Mouse (Mus musculus): ENCODE measurements around the gene Scyl2.
"Not testable (repeated sequence)": the region's sequence is repeated elsewhere in the genome, so short reads cannot be mapped to it uniquely, and the experiment has no call there.

Scyl2 gene

DNA sequence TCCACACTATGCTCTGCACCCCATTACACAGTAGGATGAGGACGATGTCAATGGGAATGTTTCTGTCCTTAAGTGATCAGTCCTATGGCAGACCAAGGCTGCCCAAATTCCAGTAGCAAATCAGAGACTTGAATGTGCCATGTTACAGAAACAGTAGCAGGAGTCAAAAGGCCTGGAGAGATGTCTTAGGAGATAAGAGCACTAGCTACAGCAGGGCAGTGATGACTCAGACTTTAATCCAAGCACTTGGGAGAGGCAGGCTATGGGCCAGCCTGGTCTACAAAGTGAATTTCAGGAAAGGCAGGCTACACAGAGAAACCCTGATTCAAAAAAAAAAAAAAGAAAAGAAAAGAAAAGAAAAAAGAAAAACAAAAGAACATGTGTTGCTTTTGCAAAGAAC lies 6.6 kb downstream of the Scyl2 start:
- no peak for DNase-seq (ENCODE audit: low read depth)

DNA sequence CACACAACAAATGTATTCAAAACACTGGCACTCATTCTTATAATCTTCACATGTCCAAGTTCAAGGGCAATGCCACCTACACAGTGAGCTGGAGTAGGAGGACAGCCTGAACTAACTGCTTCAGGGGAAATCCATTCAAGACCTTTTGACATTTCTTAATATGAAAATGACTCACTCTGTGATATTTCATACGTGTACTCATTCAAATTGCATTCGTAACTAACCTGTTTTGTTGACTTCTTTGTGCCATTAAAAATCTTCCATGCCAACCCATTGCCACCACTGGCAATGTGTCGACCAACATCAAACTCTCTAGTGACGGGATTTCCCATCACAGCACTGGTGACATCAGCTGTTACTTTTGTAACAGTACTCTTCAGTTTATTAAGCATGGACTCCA lies 8.0 kb downstream of the Scyl2 start:
- no peak for DNase-seq (ENCODE audit: low read depth)

DNA sequence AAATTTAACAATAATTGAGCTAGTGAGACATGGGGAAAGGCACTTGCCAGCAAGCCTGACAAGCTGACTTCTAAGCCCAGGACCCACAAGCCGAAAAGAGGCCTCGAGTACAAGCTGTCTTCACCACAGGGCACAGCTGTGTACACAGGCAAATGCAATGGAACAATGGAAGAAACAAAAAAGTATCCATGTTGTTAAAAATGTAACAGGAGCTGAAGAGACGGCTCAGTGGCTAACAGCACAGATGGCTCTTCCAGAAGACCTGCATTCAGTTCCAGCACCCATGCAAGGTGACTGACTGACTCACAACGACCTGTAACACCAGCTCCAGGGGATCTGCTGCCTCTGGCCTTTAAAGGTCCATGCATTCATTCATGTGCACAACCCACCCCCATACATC lies 9.5 kb downstream of the Scyl2 start:
- no peak for DNase-seq (ENCODE audit: low read depth)

- not testable (repeated sequence) for DNase-seq (ENCODE audit: low read depth)
These were observed 15.7 kb downstream of the Scyl2 start for GRCm38 (mm10) chr10:89670371-89670770.

DNA sequence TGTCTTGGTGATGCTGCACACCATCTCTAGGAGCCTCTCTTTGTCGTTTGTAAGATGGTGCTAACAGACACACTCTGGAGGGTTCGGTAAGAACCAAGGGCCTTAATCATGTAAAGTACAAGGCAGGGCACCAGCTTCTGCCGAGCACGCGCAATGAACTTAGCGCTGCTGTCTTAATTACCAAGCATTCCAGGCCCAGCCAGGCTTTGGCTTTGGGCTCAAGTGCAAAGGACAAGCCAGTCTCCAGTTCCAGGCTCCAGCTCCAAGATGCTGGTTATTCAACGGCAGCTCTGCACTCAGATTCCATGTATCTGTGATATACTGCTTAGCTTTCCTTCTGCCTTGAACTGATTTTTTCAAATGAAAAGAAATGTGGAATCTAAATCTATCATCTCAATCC lies 18.5 kb downstream of the Scyl2 start:
- DNase-seq (ENCODE audit: low read depth): no peak

- no peak for DNase-seq (ENCODE audit: low read depth)
These were observed 20.4 kb downstream of the Scyl2 start for GRCm38 (mm10) chr10:89665679-89666078.

- DNase-seq (ENCODE audit: low read depth): no peak
These were observed 21.0 kb downstream of the Scyl2 start for GRCm38 (mm10) chr10:89664977-89665645.

- no peak for DNase-seq (ENCODE audit: low read depth)
These were observed 29.7 kb downstream of the Scyl2 start for GRCm38 (mm10) chr10:89656366-89656765.

GRCm38 (mm10) chr10:89652912-89653311 lies 33.2 kb downstream of the Scyl2 start:
- DNase-seq (ENCODE audit: low read depth): no peak

DNA sequence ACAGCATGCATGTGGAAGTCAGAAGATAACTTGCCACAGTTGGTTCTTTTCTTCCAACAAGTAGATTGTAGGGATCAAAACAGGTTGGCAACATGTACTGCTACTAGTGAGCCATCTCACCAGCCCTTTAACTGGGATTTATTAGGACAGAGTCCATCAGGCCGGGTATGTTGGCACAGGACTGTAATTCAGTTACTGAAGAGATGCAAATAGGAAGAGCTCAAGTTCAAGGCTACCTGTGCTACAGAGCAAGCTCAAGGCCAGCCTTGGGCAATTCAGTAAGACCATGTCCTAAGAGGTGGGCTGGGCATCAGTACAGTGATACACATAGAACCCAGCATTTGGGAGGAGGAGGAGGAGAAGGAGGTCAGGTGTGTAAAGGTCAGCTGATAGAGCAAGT lies 34.4 kb downstream of the Scyl2 start:
- DNase-seq (ENCODE audit: low read depth): no peak

- DNase-seq (ENCODE audit: low read depth): no peak
These were observed 39.2 kb downstream of the Scyl2 start for GRCm38 (mm10) chr10:89646918-89647317.

DNA sequence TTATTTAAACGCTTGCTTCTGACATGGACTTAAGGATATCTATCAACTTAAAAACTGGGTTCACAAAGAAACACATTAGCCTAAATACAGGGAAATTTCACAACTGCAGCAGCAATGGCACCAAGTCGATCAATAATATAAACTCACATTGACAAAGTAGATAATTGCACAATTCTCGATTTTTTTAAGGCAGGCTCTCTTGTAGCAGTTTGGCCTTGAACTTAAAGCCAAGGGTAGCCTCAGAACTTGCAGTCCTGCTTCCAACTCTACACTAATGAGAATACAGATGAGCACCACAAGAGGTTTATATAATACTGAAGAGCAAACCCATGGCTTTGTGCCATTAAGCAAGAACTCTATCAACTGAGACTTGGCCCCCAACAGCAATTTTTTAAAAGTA lies 49.1 kb downstream of the Scyl2 start:
- no peak for DNase-seq (ENCODE audit: low read depth)

- no peak for DNase-seq (ENCODE audit: low read depth)
These were observed 51.1 kb downstream of the Scyl2 start for GRCm38 (mm10) chr10:89635018-89635417.

GRCm38 (mm10) chr10:89633736-89634426 lies 52.2 kb downstream of the Scyl2 start:
- no peak for DNase-seq (ENCODE audit: low read depth)

- DNase-seq (ENCODE audit: low read depth): no peak
These were observed 53.0 kb downstream of the Scyl2 start for GRCm38 (mm10) chr10:89633121-89633520.

DNA sequence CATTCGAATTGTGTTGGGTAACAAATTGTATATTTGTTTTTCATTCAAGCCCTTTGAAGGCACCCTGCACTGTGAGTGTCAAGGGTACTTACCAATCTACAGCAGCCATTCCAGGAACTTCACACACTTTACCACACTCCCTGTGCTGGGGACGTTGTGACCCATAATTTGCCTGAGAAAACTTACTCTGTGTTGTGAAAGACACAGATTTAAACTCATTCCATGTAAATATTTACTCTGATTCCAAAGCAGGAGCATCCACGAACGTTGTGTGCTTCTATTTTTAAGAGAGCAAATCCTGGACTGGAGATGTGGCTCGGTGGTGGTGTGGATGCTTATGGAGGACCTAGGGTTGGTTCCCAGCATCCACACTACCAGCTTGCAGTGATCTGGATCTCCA lies 54.3 kb downstream of the Scyl2 start:
- DNase-seq (ENCODE audit: low read depth): no peak

DNA sequence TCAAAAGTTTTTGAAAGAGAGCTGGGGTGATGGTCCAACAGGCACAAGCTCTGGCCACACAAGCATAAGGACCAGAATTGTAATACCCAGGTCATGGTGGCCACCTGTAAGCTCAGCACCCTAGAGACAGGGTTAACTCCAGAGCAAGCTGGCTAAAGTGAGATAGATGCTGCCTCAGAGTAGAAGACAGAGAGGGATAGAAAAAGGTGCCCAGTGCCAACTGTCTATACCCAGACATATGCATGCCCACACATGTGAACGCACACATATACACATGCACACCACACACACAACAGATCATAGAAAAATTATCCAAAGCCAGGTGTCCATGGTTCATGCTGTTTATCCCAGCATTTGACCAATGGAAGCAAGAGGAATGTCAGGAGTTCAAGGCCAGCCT lies 55.5 kb downstream of the Scyl2 start:
- no peak for DNase-seq (ENCODE audit: low read depth)

GRCm38 (mm10) chr10:89630052-89630451 lies 56.0 kb downstream of the Scyl2 start:
- peak; percentile 71 for DNase-seq (ENCODE audit: low read depth)

- DNase-seq (ENCODE audit: low read depth): no peak
These were observed 59.4 kb downstream of the Scyl2 start for GRCm38 (mm10) chr10:89626714-89627113.

DNA sequence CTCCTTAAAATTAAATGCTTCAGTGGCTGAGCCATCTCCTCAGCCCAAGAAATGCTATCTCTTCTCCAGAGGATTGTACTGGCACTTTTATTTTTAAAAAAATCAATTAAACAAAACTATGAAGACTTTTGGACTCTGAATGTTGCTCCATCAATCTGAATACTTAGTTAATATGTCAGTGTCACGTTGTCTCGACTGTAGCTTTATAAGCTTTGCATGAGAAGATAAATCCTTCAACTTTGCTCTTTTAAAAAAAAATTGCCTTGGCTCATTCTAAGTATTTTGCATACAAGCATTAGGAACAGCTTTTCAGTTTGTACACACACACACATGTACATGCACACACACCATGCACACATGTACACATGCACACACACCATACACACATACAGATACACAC lies 61.9 kb downstream of the Scyl2 start:
- DNase-seq (ENCODE audit: low read depth): no peak

GRCm38 (mm10) chr10:89621129-89621528 lies 65.0 kb downstream of the Scyl2 start, which contains the start of gene Slc17a8:
Slc17a8 (minus strand) TSS chr10:89621253.
- no peak for DNase-seq (ENCODE audit: low read depth)

GRCm38 (mm10) chr10:89599311-89599710 lies 86.8 kb downstream of the Scyl2 start:
- no peak for DNase-seq (ENCODE audit: low read depth)

DNA sequence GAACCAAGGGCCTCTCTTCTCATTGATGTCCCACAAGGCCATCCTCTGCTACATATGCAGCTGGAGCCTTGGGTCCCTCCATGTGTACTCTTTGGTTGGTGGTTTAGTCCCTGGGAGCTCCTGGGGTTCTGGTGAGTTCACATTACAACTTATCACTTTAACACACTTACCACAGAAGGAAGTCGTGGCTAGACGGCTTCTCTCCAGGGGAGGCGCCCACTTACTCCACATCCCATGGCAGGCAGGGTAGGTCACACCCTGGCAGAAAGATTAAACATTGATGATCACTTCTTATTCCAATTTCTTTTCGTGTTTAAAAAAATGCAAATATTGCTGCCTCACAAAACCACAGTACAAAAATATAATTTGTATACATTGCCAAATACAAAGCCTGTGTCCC lies 88.8 kb downstream of the Scyl2 start:
- DNase-seq (ENCODE audit: low read depth): peak; percentile 16

DNA sequence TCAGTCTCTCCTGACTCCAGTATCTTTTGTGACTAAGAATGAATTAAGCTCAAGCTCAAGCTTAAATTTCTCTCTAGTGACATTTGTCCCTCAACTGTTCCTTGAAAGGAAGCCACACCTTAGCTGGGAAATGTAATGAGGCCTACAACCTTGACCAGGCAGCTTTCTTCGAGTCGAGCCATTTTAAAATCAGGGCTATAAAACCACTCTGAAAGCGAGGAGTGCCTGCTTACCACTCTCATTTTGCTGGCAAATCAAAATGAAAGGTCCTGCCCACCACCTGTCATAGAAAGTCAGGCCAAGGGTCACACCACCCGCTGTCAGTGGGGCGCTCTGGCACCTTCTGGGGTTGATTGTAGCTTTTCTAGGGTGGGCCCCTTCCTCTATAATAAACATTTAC lies 90.2 kb downstream of the Scyl2 start:
- DNase-seq (ENCODE audit: low read depth): no peak
